Mouse (Mus musculus): ENCODE data around the gene Csnk1g1.

Csnk1g1 gene

GRCm38 (mm10) chr9:65995603-65996376 is 87.1 kb downstream of the Csnk1g1 start:
- CTCF ChIA-PET: no interaction called here

DNA sequence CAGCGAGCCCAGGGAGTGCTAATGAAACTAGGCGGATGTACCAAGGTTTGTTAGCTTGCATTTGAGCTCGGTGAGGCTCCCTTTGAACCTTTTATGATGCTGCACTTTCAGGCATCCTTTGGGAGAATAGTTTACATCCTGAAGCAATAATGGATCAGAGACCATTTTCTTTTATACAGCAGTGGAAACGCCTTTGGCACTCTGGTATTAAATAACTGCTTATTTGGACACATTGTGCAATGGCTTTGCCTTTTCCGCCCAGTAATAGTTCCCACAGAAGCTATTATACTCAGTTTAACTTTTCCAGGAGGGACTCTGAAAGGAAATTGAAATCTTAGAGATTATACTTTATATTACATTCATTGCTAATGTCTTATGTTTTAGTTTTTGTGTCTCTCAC is 90.2 kb downstream of the Csnk1g1 start:
- CTCF ChIA-PET: no interaction called here

DNA sequence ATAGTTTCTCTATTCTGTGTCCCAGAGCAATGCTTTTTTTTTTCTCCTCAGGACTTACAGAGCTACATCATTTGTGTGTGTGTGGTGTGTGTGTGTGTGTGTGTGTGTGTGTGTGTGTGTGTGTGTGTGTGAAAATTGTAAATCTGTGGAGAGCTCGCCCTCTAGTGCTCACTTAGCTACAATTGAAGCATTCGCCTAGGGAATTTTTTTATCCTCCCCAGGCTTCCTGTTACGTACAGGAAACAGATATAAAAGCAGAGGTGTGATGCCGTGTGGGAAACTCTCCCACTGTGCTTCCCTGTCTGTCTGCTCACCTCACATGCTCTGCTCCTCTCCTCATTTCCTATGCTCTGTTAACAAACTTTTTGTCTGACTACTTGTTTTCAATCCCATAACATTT is 95.7 kb downstream of the Csnk1g1 start:
- CTCF ChIA-PET: interaction anchor here (0.6 kb wide), 1 partner anchor 187 kb away, joined by 3 read pairs; no protein-coding TSS in a partner anchor

- CTCF ChIA-PET: no interaction called here
Observed at GRCm38 (mm10) chr9:66007603-66008202, 99.0 kb downstream of the Csnk1g1 start.

GRCm38 (mm10) chr9:66020601-66021000 is 111.9 kb downstream of the Csnk1g1 start:
- CTCF ChIA-PET: no interaction called here

DNA sequence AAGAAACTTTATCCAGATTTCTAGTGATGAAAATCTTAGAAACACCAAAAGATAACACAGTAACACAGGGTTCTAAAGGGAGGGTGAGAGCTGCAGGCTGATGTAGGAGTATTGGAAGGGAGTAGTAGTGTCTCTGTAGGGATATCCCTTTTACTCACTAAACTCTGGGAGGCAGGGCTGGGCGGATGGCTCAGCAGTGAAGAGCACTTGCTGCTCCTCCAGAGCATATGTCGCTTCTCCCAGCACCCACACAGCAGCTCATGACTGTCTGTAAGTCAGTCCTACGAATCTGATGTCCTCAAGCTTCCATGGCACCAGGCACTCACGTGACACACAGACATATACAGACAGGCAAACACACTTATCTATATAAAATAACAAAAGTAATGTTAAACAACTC is 129.4 kb downstream of the Csnk1g1 start:
- CTCF ChIA-PET: interaction anchor here (0.5 kb wide), 1 partner anchor 187 kb away, joined by 16 read pairs; no protein-coding TSS in a partner anchor

GRCm38 (mm10) chr9:66038581-66038980 is 129.9 kb downstream of the Csnk1g1 start:
- CTCF ChIA-PET: no interaction called here

- CTCF ChIA-PET: interaction anchor here (0.5 kb wide), 1 partner anchor 21 kb away, joined by 3 read pairs; no protein-coding TSS in a partner anchor
Observed at GRCm38 (mm10) chr9:66039290-66039689, 130.6 kb downstream of the Csnk1g1 start.

DNA sequence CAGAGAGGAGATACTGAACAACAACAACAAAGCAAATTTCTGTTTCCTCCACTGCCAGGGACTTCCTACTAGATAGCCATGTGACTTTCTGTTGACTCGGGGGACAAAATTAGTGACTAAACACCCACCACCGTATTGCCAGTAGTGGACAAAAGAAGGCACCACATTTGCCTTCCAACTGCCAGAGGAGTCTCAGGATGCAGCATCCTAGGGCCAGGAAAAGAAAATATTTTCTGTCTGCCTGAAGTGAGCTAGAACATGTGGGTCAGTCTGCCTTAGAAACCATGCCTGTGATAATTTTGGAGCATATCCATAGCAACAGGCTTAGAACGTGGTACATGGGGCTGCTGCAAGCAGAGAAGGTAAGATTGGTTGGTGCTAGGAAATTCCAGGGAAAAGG is 132.1 kb downstream of the Csnk1g1 start:
- CTCF ChIA-PET: no interaction called here

DNA sequence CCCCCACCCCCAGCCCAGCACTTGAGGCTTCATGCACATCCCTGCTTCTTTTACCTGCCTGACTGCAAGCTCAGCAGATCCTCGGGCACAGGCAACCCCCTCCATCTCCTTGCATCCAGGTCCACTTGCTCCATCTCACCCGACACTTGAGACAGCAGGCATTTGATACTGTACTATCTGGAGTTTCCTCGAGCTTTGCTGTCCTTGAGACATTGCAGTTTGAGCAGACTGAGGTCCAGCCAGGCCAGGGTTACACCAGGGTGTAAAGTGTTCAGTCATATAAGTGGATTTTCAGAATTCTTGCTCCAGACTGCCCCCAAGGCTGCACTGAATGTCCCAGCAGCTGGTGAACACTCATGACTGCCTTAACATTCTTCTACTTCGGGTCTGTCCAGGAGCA is 133.6 kb downstream of the Csnk1g1 start:
- CTCF ChIA-PET: no interaction called here

DNA sequence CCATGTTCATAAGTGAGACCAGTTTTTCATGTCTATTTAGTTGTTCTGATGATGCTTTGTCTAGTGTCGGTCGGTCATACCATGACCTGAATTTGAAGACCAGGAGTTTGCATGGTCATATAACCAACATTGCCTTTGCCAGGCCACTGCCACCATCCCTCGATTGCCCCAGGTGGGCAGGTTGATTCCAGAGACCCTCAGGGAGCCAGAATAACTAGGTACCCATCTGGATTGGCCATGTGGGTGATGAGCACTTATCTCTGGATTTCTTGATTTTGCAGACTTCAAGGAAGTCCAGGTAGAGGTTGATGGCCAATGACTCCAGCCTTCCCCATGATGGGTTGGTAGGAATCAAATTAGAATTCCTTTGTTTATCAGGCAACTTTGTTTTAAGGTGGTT is 134.5 kb downstream of the Csnk1g1 start:
- CTCF ChIA-PET: no interaction called here

DNA sequence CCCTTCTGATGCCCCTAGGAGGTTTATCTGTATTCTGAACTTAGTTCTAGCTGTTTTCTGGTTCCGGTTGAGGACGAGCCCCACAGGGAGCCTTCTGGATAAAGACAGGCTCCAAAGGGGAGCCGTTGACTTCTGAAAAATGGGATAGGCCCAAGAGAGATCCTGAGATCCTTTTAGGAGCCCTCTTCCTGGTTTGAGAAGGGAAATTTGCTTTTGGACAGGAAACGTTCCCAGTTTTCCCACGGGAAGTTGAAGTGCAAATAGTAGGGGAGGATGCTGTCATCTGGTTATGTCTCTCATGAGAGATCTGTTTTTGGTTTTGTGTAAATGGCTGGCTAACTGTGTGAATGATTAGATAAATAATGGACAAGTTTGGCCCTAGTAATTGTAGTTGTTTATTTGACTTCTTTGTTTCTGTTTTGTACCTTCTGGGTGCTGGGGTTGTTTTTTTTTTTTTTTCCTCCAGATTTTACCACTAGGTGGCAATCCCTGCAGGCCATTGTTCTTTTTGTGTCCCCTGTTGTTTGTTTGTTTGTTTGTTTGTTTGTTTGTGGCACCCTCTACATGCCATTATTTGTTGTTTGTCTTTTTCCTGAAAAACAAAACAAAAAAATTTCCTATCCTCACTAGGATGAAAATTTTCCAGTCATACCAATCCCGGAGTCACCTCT is 141.3 kb downstream of the Csnk1g1 start:
- CTCF ChIA-PET: interaction anchor here (0.6 kb wide), 1 partner anchor 733 kb away, joined by 3 read pairs; no protein-coding TSS in a partner anchor

- CTCF ChIA-PET: no interaction called here
Observed at GRCm38 (mm10) chr9:66051493-66051892, 142.8 kb downstream of the Csnk1g1 start.

DNA sequence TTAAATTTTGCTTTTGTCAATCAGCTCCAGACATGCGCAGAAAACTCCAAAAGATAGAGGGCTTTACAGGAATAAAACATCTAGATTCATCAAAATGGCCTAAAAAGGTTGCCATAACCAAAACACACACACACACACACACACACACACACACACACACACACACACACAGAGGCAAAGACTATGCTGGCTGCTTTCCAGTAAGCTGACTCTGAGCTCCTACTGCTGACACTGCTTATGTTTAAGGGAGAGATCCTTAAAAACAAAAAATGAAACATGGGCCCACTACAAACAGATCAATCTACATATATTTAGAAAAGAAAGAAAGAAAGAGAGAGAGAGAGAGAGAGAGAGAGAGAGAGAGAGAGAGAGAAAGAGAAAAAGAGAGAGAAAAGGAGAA is 144.0 kb downstream of the Csnk1g1 start:
- CTCF ChIA-PET: interaction anchor here (0.7 to 0.8 kb wide), 2 partner anchors 22 to 53 kb away, joined by 3 to 8 read pairs; no protein-coding TSS in a partner anchor

GRCm38 (mm10) chr9:66053620-66054019 is 144.9 kb downstream of the Csnk1g1 start:
- CTCF ChIA-PET: interaction anchor here (0.8 kb wide), 1 partner anchor 23 kb away, joined by 8 read pairs; no protein-coding TSS in a partner anchor

GRCm38 (mm10) chr9:66059583-66060307 is 151.0 kb downstream of the Csnk1g1 start, which contains the start of gene Ppib:
Gene Ppib, plus strand, starts transcription at chr9:66060222.
- CTCF ChIA-PET: no interaction called here

GRCm38 (mm10) chr9:66060308-66060647 is 151.6 kb downstream of the Csnk1g1 start:
- CTCF ChIA-PET: interaction anchor here (0.6 kb wide), 2 partner anchors 21 to 300 kb away, joined by 3 to 6 read pairs; no protein-coding TSS in a partner anchor

- CTCF ChIA-PET: interaction anchor here (0.6 kb wide), 3 partner anchors 21 to 299 kb away, joined by 3 to 6 read pairs (median 4); no protein-coding TSS in a partner anchor
Observed at GRCm38 (mm10) chr9:66060986-66061385, 152.3 kb downstream of the Csnk1g1 start.

- CTCF ChIA-PET: interaction anchor here (0.5 to 0.6 kb wide), 2 partner anchors 24 to 806 kb away, joined by 3 read pairs; no protein-coding TSS in a partner anchor
Observed at GRCm38 (mm10) chr9:66061656-66062055, 152.9 kb downstream of the Csnk1g1 start.

DNA sequence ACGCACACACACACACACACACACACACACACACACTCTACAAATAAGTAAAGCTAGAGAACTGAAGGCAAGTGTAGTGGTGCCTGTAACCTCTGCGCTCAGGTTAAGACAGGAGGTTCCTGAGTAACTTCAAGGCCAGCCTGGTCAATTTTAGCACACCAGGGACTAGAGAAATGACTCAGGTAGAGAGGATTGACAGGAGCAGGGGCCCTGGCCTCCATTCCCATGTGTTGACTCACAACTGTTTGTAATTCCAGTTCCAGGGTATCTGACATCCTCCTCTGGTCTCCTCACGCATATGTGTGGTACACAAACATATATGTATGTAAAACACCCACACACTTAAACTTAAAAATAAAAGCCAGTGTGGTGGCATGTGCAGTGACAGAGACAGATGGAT is 154.7 kb downstream of the Csnk1g1 start:
- CTCF ChIA-PET: no interaction called here

DNA sequence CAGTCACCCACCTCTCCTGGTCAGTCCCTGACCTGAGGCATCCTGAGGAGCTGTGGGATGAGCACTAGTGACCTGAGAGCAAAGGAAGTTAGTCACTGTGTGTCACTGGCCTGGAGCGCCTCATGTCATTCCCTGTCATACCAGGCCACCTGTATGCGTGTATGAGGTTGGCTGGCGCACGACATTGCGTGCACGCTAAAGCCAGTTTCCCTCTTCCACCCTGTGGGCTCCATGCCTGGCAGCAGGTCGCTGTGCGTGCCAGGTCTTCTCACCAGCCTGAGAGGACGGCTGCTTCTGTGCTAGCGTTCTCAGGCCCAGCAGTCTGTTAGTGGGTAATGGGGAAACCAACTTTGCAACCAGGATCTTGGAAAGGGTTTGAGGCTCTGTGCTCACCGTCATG is 155.6 kb downstream of the Csnk1g1 start:
- CTCF ChIA-PET: no interaction called here

DNA sequence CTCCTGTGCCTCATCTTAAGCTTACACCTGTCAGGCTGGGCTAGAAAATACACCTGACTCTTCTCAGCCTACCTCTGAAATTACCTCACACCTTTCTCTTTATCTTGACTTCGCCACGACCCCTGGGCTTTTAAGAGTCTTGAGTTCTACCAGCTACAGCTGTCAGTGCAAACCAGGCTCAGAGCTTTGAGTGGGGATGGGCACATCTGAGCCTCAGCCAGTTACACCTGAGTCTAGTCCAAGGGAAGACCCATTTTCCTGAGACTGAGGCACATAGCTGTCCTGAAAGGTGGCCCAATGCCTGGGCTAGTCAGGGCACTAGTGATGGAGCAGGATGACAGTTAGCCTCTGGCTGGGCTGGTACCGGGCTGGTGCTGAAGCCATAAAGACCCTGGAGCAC is 158.1 kb downstream of the Csnk1g1 start:
- CTCF ChIA-PET: interaction anchor here (0.6 kb wide), 1 partner anchor 542 kb away, joined by 3 read pairs; no protein-coding TSS in a partner anchor

Measured in spleen, embryonic (tissue).